Mouse (Mus musculus) lung, postnatal 14 days (tissue): Measurements from ENCODE around the gene Zfp831.

Experiments used
- DNase-seq: peaks from one replicate; pipeline ENCODE4 v3.0.0; 2021

Zfp831 gene

GRCm38 (mm10) chr2:174643448-174644144 is at the start of gene Zfp831:
TSS of gene Zfp831 (plus strand) at chr2:174643534.
- DNase-seq = no peak

- DNase-seq = no peak
Observed at GRCm38 (mm10) chr2:174594965-174595364, 48.4 kb upstream of the Zfp831 start.

- DNase-seq = no peak
Observed at GRCm38 (mm10) chr2:174595611-174596010, 47.7 kb upstream of the Zfp831 start.

GRCm38 (mm10) chr2:174596457-174596856 is 46.9 kb upstream of the Zfp831 start:
- no peak for DNase-seq

- no peak for DNase-seq
Observed at GRCm38 (mm10) chr2:174598451-174598850, 44.9 kb upstream of the Zfp831 start.

- DNase-seq = no peak
Observed at GRCm38 (mm10) chr2:174599071-174599635, 44.2 kb upstream of the Zfp831 start.

GRCm38 (mm10) chr2:174599853-174600271 is 43.5 kb upstream of the Zfp831 start:
- no peak for DNase-seq

- no peak for DNase-seq
Observed at GRCm38 (mm10) chr2:174601938-174602685, 41.2 kb upstream of the Zfp831 start.

GRCm38 (mm10) chr2:174603321-174603720 is 40.0 kb upstream of the Zfp831 start:
- no peak for DNase-seq

- no peak for DNase-seq
Observed at GRCm38 (mm10) chr2:174605020-174605419, 38.3 kb upstream of the Zfp831 start.

- no peak for DNase-seq
Observed at GRCm38 (mm10) chr2:174605442-174606087, 37.8 kb upstream of the Zfp831 start.

GRCm38 (mm10) chr2:174606376-174606775 is 37.0 kb upstream of the Zfp831 start:
- no peak for DNase-seq

- DNase-seq = no peak
Observed at GRCm38 (mm10) chr2:174609892-174610291, 33.4 kb upstream of the Zfp831 start.

- DNase-seq = no peak
Observed at GRCm38 (mm10) chr2:174612386-174613063, 30.8 kb upstream of the Zfp831 start.

- no peak for DNase-seq
Observed at GRCm38 (mm10) chr2:174613221-174613620, 30.1 kb upstream of the Zfp831 start.

- DNase-seq = no peak
Observed at GRCm38 (mm10) chr2:174613921-174614441, 29.4 kb upstream of the Zfp831 start.

GRCm38 (mm10) chr2:174621881-174622280 is 21.5 kb upstream of the Zfp831 start:
- no peak for DNase-seq

- DNase-seq = no peak
Observed at GRCm38 (mm10) chr2:174624430-174624829, 18.9 kb upstream of the Zfp831 start.

GRCm38 (mm10) chr2:174627021-174627420 is 16.3 kb upstream of the Zfp831 start:
- DNase-seq = no peak

- DNase-seq = no peak
Observed at GRCm38 (mm10) chr2:174629299-174629850, 14.0 kb upstream of the Zfp831 start.

GRCm38 (mm10) chr2:174636750-174637149 is 6.6 kb upstream of the Zfp831 start:
- no peak for DNase-seq

GRCm38 (mm10) chr2:174644975-174645374 is 1.6 kb downstream of the Zfp831 start:
- DNase-seq = no peak
